Mouse (Mus musculus) cerebellum, adult 2 months (tissue): ENCODE data around the gene Leng9. TPM values are rescaled to one million over a fixed set of nuclear protein-coding genes. Genes with fewer than 3 reads are reported as not detected.

Source experiments
- DNase-seq, 2 experiments: peaks; one replicate each; pipeline ENCODE4 v3.0.0; 2021
- H3K27ac ChIP-seq: fragments of 200-500 bp; 2 replicates; pipeline ENCODE4 v1.5.1; 2012; ENCODE audit warnings: low read length, control low read depth, inconsistent platforms; ENCODE audit not compliant: insufficient read depth
- H3K27me3 ChIP-seq: fragments of 200-500 bp; 2 replicates; pipeline ENCODE4 v1.6.1; 2012; ENCODE audit warnings: inconsistent platforms, mild to moderate bottlenecking, low read length, moderate library complexity; ENCODE audit not compliant: control insufficient read depth, insufficient read depth
- H3K4me1 ChIP-seq: fragments of 200-500 bp; 2 replicates; pipeline ENCODE4 v1.6.1; 2011; ENCODE audit warnings: low read length; ENCODE audit not compliant: control insufficient read depth, insufficient read depth
- H3K4me3 ChIP-seq: fragments of 200-500 bp; replicated peaks from 2 replicates; pipeline ENCODE3; 2011; ENCODE audit warnings: mild to moderate bottlenecking, low read depth, low read length, control low read depth; ENCODE audit not compliant: insufficient read depth
- CTCF ChIP-seq: fragments of 200-500 bp; IDR thresholded peaks from 2 replicates; pipeline ENCODE4 v1.5.1; 2011; ENCODE audit warnings: low read depth, mild to moderate bottlenecking, control low read depth, low read length, moderate library complexity, borderline replicate concordance; ENCODE audit not compliant: insufficient read depth
- POLR2A ChIP-seq: fragments of 200-500 bp; IDR thresholded peaks from 2 replicates; pipeline ENCODE4 v1.6.1; 2011; ENCODE audit warnings: low read length, control low read depth, borderline replicate concordance; ENCODE audit not compliant: insufficient read depth
- WGBS: fragments of 180-500 bp; shearing (Covaris S2); methylation state at CpG from one replicate; pipeline ENCODE4 v1.1.7; 2018; 5-methylcytosine and 5-hydroxymethylcytosine counted together
- polyA plus RNA-seq: library from polyadenylated mRNA; depleted of rRNA; stranded (reverse); fragments of >200 nt; gene quantifications from 2 replicates; pipeline ENCODE4 v1.2.3, GENCODE M21; 2012; rRNA removed

Leng9 gene
- polyA plus RNA-seq, 1 experiment = 8.8 TPM

DNA sequence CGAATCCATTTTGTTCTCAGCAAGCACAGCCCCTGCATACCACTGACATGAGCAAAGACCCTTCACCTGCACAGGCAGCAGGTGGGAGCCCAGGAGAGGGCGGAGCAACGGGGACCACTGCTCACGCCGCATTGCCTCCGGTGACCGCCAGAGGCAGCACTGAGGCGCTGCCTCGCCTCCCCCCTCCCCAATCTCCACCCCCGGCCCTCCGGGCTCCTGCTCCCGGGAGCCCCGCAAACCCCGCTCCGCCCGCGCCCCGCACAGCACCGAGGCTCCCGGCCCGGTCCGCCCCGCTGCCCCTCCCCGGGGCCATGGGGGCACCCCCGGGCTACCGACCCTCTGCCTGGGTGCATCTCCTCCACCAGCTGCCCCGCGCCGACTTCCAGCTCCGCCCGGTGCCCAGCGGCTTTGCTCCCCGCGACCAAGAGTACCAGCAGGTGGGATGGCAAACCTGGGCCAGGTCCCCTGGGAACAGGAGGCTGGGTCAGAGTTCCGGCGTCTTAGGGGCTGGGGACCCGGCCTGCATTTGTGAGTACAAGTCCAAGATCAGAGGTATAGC, 30.8 kb downstream of the Leng9 start, which contains the start of gene Ttyh1:
TSS of gene Ttyh1 (plus strand) at position 65 of the 559 bp plus-strand sequence.
- H3K27ac ChIP-seq = peak within 1 kb of the TSS; percentile 84
- peak; percentile 77 to 83 for DNase-seq
- peak within 1 kb of the TSS; percentile 62 for H3K4me3 ChIP-seq
- no peaks in the 10 kb centered on the region for H3K27me3 ChIP-seq
- peak; percentile 47; the same call in 1 of the 2 replicates for TF ChIP-seq POLR2A
- TF ChIP-seq CTCF = peak; percentile 81
- WGBS = 1% methylated on average over 37 of the region's 37 CpGs
- peaks cover 25% of the 10 kb centered on the region for H3K4me1 ChIP-seq

DNA sequence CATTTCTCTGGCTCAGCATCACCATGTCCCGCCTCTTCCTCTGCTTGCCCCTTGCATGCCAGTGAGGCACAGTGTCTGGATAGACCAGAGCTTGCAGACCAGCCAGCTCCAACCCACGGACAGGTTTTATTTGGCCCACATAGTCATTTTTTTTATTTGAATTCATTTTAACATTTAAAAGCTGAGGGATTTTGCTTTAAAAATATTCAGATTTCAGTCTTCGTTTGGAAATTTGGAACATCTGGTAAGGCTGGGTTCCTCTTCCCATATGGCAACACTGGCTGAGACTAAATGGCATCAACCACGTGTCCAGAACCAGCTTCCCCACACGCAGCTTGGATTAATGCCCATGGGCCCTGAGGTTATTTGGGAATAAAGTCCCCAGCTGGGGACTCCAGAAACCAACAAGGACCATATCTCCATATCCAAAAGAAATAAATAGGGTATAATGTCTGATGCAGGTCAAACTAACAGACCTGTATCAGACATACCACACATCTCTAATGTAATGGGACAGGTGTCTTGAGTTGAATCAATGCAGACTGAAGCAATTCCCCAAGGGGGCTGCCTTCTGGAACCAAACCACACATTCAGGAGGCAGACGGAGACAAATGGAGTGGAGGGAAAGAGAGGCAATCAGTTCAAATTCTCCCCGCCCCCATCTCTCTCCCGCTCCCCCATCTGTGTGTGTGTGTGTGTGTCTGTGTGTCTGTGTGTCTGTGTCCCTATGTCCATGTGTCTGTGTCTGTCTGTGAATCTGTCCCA, 32.9 kb downstream of the Leng9 start:
- DNase-seq = no peak
- 32% methylated on average over 8 of the region's 8 CpGs for WGBS
- no peak overlapping the region for H3K27ac ChIP-seq
- no peak overlapping the region for H3K4me3 ChIP-seq
- no peaks in the 10 kb centered on the region for H3K27me3 ChIP-seq
- peaks cover 6% of the 10 kb centered on the region for H3K4me1 ChIP-seq
- TF ChIP-seq CTCF = no peak
- no peak for TF ChIP-seq POLR2A

DNA sequence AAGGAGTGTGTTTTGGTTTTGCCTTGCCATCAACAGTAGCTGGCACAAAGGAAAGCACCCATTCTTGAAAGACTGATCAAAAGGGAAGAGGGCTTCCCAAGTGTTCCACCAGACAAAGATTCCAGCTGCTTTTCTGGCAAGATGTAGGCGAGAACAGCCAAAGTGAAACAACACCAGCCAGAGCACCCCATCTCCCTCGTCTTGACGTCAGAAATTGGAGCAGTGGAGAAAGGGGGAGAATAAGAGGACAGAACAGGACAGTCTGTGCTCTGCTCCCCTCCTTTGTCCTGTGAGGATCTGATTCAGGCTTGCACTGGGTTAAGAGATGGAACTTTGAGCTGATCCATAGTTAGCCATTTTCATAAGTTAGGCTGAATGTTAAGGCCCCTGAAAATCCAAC, 38.4 kb downstream of the Leng9 start:
- Histone ChIP-seq H3K4me1 (no peaks in the 10 kb centered on the region), H3K27me3 (no peaks in the 10 kb centered on the region), H3K4me3 (no peak overlapping the region), H3K27ac (peak overlapping the region; percentile 47; the same call in 1 of the 2 replicates)
- 11% methylated on average over 3 of the region's 3 CpGs for WGBS
- DNase-seq = peak in 1 of 2 experiments; percentile 43
- TF ChIP-seq POLR2A = no peak
- no peak for TF ChIP-seq CTCF

DNA sequence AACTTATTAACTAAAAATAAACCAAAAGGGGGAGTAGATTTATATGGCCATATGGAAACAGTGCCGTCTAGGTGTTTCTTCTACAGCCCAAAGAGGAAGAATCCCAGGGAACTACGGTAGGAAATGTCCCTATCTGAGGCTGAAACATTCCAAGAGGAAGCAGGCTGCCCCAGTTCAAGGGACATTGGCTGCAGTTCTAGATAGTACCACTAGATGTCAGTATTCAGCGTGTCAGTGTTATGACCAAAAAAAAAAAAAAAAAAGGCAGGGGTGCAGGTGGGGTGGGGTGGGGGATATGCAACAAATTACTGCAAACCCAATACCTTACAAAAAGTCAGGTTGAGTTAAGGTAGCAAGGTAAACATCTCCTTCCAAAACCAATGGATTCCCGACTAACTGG, 46.8 kb downstream of the Leng9 start:
- TF ChIP-seq POLR2A (no peak), CTCF (peak; percentile 61; the same call in 1 of the 2 replicates)
- 19% methylated on average over 4 of the region's 4 CpGs for WGBS
- H3K4me3 ChIP-seq = no peak overlapping the region
- peak in 1 of 2 experiments; percentile 58 for DNase-seq
- H3K27me3 ChIP-seq = no peaks in the 10 kb centered on the region
- no peak overlapping the region for H3K27ac ChIP-seq
- no peaks in the 10 kb centered on the region for H3K4me1 ChIP-seq

DNA sequence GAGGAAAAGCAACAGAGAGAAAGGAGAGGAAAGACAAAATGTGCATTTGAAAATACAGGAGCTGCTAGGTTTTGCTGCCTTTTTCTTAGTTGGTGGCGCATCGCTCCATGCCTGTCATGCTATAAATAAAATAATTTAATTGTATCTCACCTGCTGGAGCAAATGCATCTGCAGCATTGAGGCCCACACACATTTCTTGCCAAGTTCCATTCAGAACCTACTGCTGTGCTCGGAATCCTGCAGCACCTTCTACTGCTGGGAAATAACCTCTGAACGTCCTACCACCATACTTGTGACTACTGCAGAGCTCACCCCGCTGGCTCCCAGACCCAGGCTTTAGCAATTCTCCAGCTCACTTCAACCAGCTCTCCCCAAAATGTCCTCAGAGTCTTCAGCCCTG, 49.0 kb downstream of the Leng9 start:
- DNase-seq = no peak
- Histone ChIP-seq H3K4me3 (no peak overlapping the region), H3K27me3 (no peaks in the 10 kb centered on the region), H3K4me1 (no peaks in the 10 kb centered on the region), H3K27ac (no peak overlapping the region)
- 78% methylated on average over 5 of the region's 5 CpGs for WGBS
- no peak for TF ChIP-seq CTCF
- TF ChIP-seq POLR2A = no peak

DNA sequence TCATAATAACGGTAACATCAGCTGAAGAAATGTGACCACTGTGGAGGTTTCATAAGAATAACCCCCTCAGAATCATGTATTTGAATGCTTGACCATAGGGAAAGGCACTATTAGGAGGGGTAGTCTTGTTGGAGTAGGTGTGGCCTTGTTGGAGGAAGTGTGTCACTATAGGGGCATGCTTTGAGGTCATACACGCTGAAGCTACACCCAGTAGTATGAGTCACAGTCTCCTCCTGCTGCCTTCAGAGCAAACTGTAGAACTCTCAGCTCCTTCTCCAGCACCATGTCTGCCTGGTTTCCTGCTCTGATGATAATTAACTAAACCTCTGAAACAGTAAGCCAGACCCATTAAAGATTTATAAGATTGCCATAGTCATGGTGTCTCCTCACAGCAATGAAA, 51.3 kb downstream of the Leng9 start:
- WGBS = 79% methylated on average over 2 of the region's 2 CpGs
- TF ChIP-seq CTCF (no peak), POLR2A (no peak)
- Histone ChIP-seq H3K27ac (no peak overlapping the region), H3K27me3 (no peaks in the 10 kb centered on the region), H3K4me3 (no peak overlapping the region), H3K4me1 (no peaks in the 10 kb centered on the region)
- DNase-seq = no peak

DNA sequence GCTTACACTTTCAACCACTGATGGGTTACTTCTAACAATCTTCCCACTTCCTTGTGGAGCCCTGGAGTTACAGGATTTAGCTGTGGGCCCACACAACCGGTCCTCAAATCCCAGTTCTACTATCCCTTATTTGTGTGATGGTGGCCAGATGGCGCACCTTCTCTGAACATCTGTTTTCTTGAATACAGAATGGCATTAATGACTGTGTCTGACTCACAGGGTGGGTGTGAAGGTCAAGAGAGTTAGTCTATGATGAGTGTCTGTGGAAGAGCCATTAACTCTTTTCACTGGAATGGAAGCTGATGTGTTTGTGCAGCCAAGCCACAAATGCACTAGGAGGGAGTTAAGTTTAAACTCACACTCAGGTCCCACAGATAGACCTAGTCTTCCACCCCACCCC, 51.9 kb downstream of the Leng9 start:
- Histone ChIP-seq H3K27me3 (no peaks in the 10 kb centered on the region), H3K4me1 (no peaks in the 10 kb centered on the region), H3K4me3 (no peak overlapping the region), H3K27ac (no peak overlapping the region)
- WGBS = 72% methylated on average over 2 of the region's 2 CpGs
- no peak for TF ChIP-seq POLR2A
- TF ChIP-seq CTCF = no peak
- DNase-seq = no peak

Other genes starting within 250 kb of the Leng9 start
- not detected in 2 replicates for gene Lilra6, start 234.9 kb downstream of the Leng9 start, polyA plus RNA-seq
- 4.6 and 5.0 TPM in 2 replicates for gene Lair1, start 87.2 kb downstream of the Leng9 start, polyA plus RNA-seq
- gene Ttyh1, start 31.0 kb downstream of the Leng9 start, polyA plus RNA-seq = 626 and 638 TPM in 2 replicates
- 587 and 614 TPM in 2 replicates for gene Leng8, start 13.3 kb downstream of the Leng9 start, polyA plus RNA-seq
- gene Cdc42ep5, start 14.5 kb upstream of the Leng9 start, polyA plus RNA-seq = 1.6 and 2.7 TPM in 2 replicates
- 0.05 and 0.08 TPM in 2 replicates for gene Lilra5, start 87.4 kb upstream of the Leng9 start, polyA plus RNA-seq
- 0.07 TPM in 1 of 2 replicates, not detected in the other for gene Ncr1, start 187.3 kb upstream of the Leng9 start, polyA plus RNA-seq
- gene Gp6, start 247.4 kb upstream of the Leng9 start, polyA plus RNA-seq = not detected in 2 replicates